Mouse (Mus musculus): ENCODE results near the gene Insig1. TPM values are rescaled to one million over a fixed set of nuclear protein-coding genes. Genes with fewer than 3 reads are reported as not detected.

Insig1 gene
- polyA plus RNA-seq, 1 experiment from 2014 or later, result 117 TPM

- H3K9ac ChIP-seq, result no peak overlapping the region
- H3K9me3 ChIP-seq, result no peaks in the 10 kb centered on the region
- H3K27me3 ChIP-seq (replicated peaks), result no peaks in the 10 kb centered on the region
- no peak overlapping the region for H3K4me3 ChIP-seq (replicated peaks)
- no peaks in the 10 kb centered on the region for H3K36me3 ChIP-seq
- no peak overlapping the region for H3K27ac ChIP-seq
- no peak overlapping the region for H3K4me2 ChIP-seq
- ATAC-seq (ENCODE audit: insufficient read depth, low FRiP score, low read depth), result no peak
- peaks cover 13% of the 10 kb centered on the region for H3K4me1 ChIP-seq
- WGBS, result 68% methylated on average over 4 of the region's 4 CpGs
Observed at GRCm38 (mm10) chr5:28065275-28065674, 5.9 kb upstream of the Insig1 start.

GRCm38 (mm10) chr5:28066311-28066710 lies 4.9 kb upstream of the Insig1 start:
- H3K9ac ChIP-seq, result no peak overlapping the region
- peak overlapping the region; percentile 48 for H3K27ac ChIP-seq
- no peak overlapping the region for H3K4me3 ChIP-seq (replicated peaks)
- peaks cover 17% of the 10 kb centered on the region for H3K4me1 ChIP-seq
- WGBS, result 62% methylated on average over 5 of the region's 5 CpGs
- no peaks in the 10 kb centered on the region for H3K9me3 ChIP-seq
- no peak for ATAC-seq (ENCODE audit: insufficient read depth, low FRiP score, low read depth)
- H3K36me3 ChIP-seq, result no peaks in the 10 kb centered on the region
- H3K27me3 ChIP-seq (replicated peaks), result no peaks in the 10 kb centered on the region
- H3K4me2 ChIP-seq, result no peak overlapping the region

GRCm38 (mm10) chr5:28070149-28070827 lies 875 bp upstream of the Insig1 start:
- 19% methylated on average over 9 of the region's 9 CpGs for WGBS
- H3K4me1 ChIP-seq, result peaks cover 35% of the 10 kb centered on the region
- H3K9me3 ChIP-seq, result no peaks in the 10 kb centered on the region
- ATAC-seq (ENCODE audit: insufficient read depth, low FRiP score, low read depth), result peak; percentile 0; the same call in 1 of the 2 replicates
- H3K36me3 ChIP-seq, result peaks cover 14% of the 10 kb centered on the region
- no peaks in the 10 kb centered on the region for H3K27me3 ChIP-seq (replicated peaks)
- H3K4me3 ChIP-seq (replicated peaks), result peak overlapping the region; percentile 91
- peak overlapping the region; percentile 76 for H3K4me2 ChIP-seq
- H3K27ac ChIP-seq, result peak overlapping the region; percentile 95
- peak overlapping the region; percentile 27; the same call in 1 of the 2 replicates for H3K9ac ChIP-seq

GRCm38 (mm10) chr5:28071456-28072223 lies 477 bp downstream of the Insig1 start:
- no peaks in the 10 kb centered on the region for H3K9me3 ChIP-seq
- peak overlapping the region; percentile 88 for H3K9ac ChIP-seq
- peak overlapping the region; percentile 91 for H3K4me3 ChIP-seq (replicated peaks)
- peak; percentile 53 for ATAC-seq (ENCODE audit: insufficient read depth, low FRiP score, low read depth)
- H3K4me1 ChIP-seq, result peaks cover 32% of the 10 kb centered on the region
- under 1% methylated on average over 50 of the region's 50 CpGs for WGBS
- peak overlapping the region; percentile 76 for H3K4me2 ChIP-seq
- H3K36me3 ChIP-seq, result peaks cover 28% of the 10 kb centered on the region
- no peaks in the 10 kb centered on the region for H3K27me3 ChIP-seq (replicated peaks)
- H3K27ac ChIP-seq, result peak overlapping the region; percentile 95

GRCm38 (mm10) chr5:28079431-28079830 lies 8.3 kb downstream of the Insig1 start:
- 55% methylated on average over 2 of the region's 2 CpGs for WGBS
- no peak overlapping the region for H3K27ac ChIP-seq
- ATAC-seq (ENCODE audit: insufficient read depth, low FRiP score, low read depth), result no peak

GRCm38 (mm10) chr5:28081127-28081526 lies 10.0 kb downstream of the Insig1 start:
- H3K4me3 ChIP-seq (replicated peaks), result no peak overlapping the region
- 77% methylated on average over 2 of the region's 2 CpGs for WGBS
- no peak overlapping the region for H3K27ac ChIP-seq
- no peak for ATAC-seq (ENCODE audit: insufficient read depth, low FRiP score, low read depth)
- no peaks in the 10 kb centered on the region for H3K27me3 ChIP-seq (replicated peaks)
- no peaks in the 10 kb centered on the region for H3K9me3 ChIP-seq
- H3K4me2 ChIP-seq, result no peak overlapping the region
- no peaks in the 10 kb centered on the region for H3K4me1 ChIP-seq
- H3K9ac ChIP-seq, result no peak overlapping the region
- H3K36me3 ChIP-seq, result peaks cover 8% of the 10 kb centered on the region

More at GRCm38 (mm10) chr5:28079431-28079830, 8.3 kb downstream of the Insig1 start:
- H3K4me1 ChIP-seq, result no peaks in the 10 kb centered on the region
- H3K36me3 ChIP-seq, result peaks cover 21% of the 10 kb centered on the region
- no peak overlapping the region for H3K4me2 ChIP-seq
- no peaks in the 10 kb centered on the region for H3K9me3 ChIP-seq
- H3K4me3 ChIP-seq (replicated peaks), result no peak overlapping the region
- H3K27me3 ChIP-seq (replicated peaks), result no peaks in the 10 kb centered on the region
- no peak overlapping the region for H3K9ac ChIP-seq

- no peak overlapping the region for H3K4me3 ChIP-seq (replicated peaks)
- H3K4me2 ChIP-seq, result no peak overlapping the region
- H3K9ac ChIP-seq, result no peak overlapping the region
- no peaks in the 10 kb centered on the region for H3K9me3 ChIP-seq
- ATAC-seq (ENCODE audit: insufficient read depth, low FRiP score, low read depth), result no peak
- no peak overlapping the region for H3K27ac ChIP-seq
- WGBS, result 76% methylated on average over 2 of the region's 2 CpGs
- no peaks in the 10 kb centered on the region for H3K27me3 ChIP-seq (replicated peaks)
- H3K4me1 ChIP-seq, result no peaks in the 10 kb centered on the region
- H3K36me3 ChIP-seq, result peaks cover under 1% of the 10 kb centered on the region; the same call in 1 of the 2 replicates
Observed at GRCm38 (mm10) chr5:28081822-28082221, 10.7 kb downstream of the Insig1 start.

- Histone ChIP-seq H3K4me2 (no peak overlapping the region), H3K36me3 (no peaks in the 10 kb centered on the region), H3K9me3 (no peaks in the 10 kb centered on the region), H3K27me3 (replicated peaks) (no peaks in the 10 kb centered on the region), H3K27ac (no peak overlapping the region), H3K4me3 (replicated peaks) (no peak overlapping the region), H3K9ac (no peak overlapping the region), H3K4me1 (no peaks in the 10 kb centered on the region)
- whole genome bisulfite sequencing, result 64% methylated on average over 4 of the region's 4 CpGs
- ATAC-seq (ENCODE audit: insufficient read depth, low FRiP score, low read depth), result no peak
Observed at GRCm38 (mm10) chr5:28082312-28082711, 11.1 kb downstream of the Insig1 start.

GRCm38 (mm10) chr5:28082796-28083195 lies 11.6 kb downstream of the Insig1 start:
- no peak overlapping the region for H3K9ac ChIP-seq
- H3K27me3 ChIP-seq (replicated peaks), result no peaks in the 10 kb centered on the region
- no peak overlapping the region for H3K27ac ChIP-seq
- no peaks in the 10 kb centered on the region for H3K4me1 ChIP-seq
- WGBS, result 70% methylated on average over 3 of the region's 3 CpGs
- H3K4me3 ChIP-seq (replicated peaks), result no peak overlapping the region
- no peaks in the 10 kb centered on the region for H3K9me3 ChIP-seq
- no peak for ATAC-seq (ENCODE audit: insufficient read depth, low FRiP score, low read depth)
- H3K36me3 ChIP-seq, result no peaks in the 10 kb centered on the region
- no peak overlapping the region for H3K4me2 ChIP-seq

GRCm38 (mm10) chr5:28084743-28085142 lies 13.6 kb downstream of the Insig1 start:
- no peaks in the 10 kb centered on the region for H3K4me1 ChIP-seq
- ATAC-seq (ENCODE audit: insufficient read depth, low FRiP score, low read depth), result no peak
- no peaks in the 10 kb centered on the region for H3K27me3 ChIP-seq (replicated peaks)
- WGBS, result 77% methylated on average over 2 of the region's 2 CpGs
- no peak overlapping the region for H3K9ac ChIP-seq
- H3K4me2 ChIP-seq, result no peak overlapping the region
- H3K9me3 ChIP-seq, result no peaks in the 10 kb centered on the region
- no peak overlapping the region for H3K4me3 ChIP-seq (replicated peaks)
- H3K36me3 ChIP-seq, result no peaks in the 10 kb centered on the region
- H3K27ac ChIP-seq, result no peak overlapping the region

- Histone ChIP-seq H3K27me3 (replicated peaks) (no peaks in the 10 kb centered on the region), H3K36me3 (no peaks in the 10 kb centered on the region), H3K9me3 (no peaks in the 10 kb centered on the region), H3K9ac (no peak overlapping the region), H3K27ac (no peak overlapping the region), H3K4me1 (no peaks in the 10 kb centered on the region), H3K4me3 (replicated peaks) (no peak overlapping the region), H3K4me2 (no peak overlapping the region)
- WGBS, result 59% methylated on average over 1 of the region's 1 CpGs
- no peak for ATAC-seq (ENCODE audit: insufficient read depth, low FRiP score, low read depth)
Observed at GRCm38 (mm10) chr5:28090547-28090946, 19.4 kb downstream of the Insig1 start.

GRCm38 (mm10) chr5:28092327-28092726 lies 21.2 kb downstream of the Insig1 start:
- no peaks in the 10 kb centered on the region for H3K27me3 ChIP-seq (replicated peaks)
- no peaks in the 10 kb centered on the region for H3K4me1 ChIP-seq
- H3K9me3 ChIP-seq, result no peaks in the 10 kb centered on the region
- no peak for ATAC-seq (ENCODE audit: insufficient read depth, low FRiP score, low read depth)
- H3K36me3 ChIP-seq, result no peaks in the 10 kb centered on the region
- 82% methylated on average over 3 of the region's 3 CpGs for WGBS
- H3K9ac ChIP-seq, result no peak overlapping the region
- H3K27ac ChIP-seq, result no peak overlapping the region
- no peak overlapping the region for H3K4me2 ChIP-seq
- H3K4me3 ChIP-seq (replicated peaks), result no peak overlapping the region
